Mouse (Mus musculus) forelimb bud, embryonic 11.5 days (tissue): ENCODE measurements at regions not wholly inside any gene's neighbourhood (a gene's known extent, or its start where the extent isn't known, plus 50 kb on each side); places are given as distances from the start of the nearest gene placed in this dataset.
"Not testable (repeated sequence)": the region's sequence is repeated elsewhere in the genome, so short reads cannot be mapped to it uniquely, and the experiment has no call there.

Source experiments
- DNase-seq: peaks from one replicate; pipeline ENCODE4 v3.0.0-alpha.2; 2012; ENCODE audit warnings: low read depth, low spot score

DNA sequence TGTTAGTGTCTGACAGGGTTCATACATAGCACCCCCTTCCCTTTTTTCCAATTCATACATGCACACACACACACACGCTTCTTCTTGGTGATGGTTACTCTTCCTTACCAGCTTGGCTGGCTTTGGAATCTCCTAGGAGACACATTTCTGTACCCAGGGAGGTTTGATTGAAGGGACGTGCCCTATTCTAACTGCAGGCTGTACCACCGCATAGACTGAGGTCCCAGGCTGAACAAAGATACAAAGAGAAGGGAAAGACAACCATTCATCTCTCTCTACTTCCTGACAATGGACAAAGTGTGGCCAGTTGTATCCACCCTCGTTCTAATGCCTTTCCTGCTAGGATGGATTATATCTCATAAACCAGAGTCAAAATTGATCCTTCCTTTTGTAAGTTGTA lies 100.0 kb downstream of the Raet1d start:
- DNase-seq, result not testable (repeated sequence)

DNA sequence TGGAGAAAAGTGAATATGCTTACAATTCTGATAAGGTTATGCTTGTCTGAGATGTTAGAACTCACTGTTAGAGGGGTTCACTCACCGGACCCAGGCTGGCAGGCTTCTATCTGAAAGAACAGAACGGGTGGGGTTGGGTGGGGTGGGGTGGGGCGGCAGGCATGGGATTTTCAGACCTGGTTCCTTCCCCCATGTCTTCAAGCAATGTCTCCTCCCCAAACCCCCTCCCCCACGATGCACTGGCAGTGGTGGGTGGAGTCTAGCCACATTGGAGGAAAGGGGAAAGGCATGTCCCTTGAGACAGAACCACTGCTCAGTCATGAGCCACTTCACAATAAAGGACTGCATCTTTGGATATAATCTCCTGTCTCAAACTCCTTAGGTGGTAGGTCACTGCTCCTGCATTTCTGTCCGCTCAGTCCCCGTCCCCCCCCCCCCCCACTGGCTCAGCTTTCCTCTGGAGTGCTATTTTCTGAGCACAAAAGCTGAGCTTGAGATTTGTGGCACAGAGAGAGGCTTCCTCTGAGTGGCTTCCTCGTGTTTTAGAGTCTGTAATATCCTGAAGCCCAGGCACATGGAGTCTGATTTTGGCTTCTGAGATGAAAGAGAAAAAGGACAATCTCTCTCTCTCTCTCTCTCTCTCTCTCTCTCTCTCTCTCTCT lies 100.6 kb downstream of the Raet1d start:
- not testable (repeated sequence) for DNase-seq

DNA sequence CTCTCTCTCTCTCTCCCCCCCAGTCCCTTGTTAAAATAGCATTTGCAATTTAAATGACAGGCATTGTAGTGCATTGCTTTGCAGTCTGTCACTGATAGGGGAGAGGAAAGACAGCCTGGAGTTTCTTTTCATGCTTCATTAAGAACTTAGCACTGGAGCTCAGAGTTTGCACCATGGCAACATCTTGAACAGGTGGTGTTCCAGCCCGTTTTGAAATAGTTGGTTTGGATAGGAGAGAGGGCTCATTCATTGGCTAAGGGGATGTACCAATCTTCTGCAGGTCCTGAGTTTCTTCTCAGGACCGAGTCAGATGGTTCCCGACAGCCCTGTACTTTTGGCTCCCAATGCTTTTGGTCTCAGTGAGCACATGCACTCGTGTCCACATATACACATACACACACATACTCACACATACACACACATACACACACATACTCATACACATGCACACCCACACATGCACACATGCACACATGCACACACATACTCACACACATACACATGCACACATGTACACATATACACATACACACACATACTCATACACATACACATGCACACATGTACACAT lies 101.2 kb downstream of the Raet1d start:
- DNase-seq, result not testable (repeated sequence)

DNA sequence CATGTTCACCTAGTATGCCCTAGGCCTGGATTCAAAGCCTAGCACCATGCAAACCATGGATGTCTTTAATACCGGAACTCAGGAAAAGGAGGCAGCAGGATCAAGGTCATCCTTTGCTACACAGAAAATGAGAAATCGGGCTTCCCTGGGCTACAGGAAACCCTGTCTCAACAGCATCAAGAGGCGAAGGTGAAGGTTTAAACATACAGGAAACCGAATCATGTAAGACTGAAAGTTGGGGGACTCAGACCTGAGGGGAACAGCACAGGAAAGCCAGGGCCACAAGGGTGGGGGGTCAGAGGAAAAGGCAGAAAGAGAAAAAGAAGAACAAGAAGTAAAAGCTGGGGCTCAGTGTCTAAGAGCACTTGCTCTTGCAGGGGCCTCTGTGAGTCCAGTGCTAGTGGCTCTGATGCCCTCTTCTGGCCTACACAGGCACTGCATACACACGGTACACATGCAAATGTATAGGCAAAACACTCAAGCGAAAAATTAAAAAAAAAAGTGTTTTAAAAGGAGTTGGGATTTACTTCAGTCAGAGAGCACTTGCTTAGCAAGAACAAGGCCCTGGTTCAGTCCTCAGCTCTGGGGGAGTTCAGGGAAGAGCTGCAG lies 111.5 kb downstream of the Raet1d start:
- not testable (repeated sequence) for DNase-seq

DNA sequence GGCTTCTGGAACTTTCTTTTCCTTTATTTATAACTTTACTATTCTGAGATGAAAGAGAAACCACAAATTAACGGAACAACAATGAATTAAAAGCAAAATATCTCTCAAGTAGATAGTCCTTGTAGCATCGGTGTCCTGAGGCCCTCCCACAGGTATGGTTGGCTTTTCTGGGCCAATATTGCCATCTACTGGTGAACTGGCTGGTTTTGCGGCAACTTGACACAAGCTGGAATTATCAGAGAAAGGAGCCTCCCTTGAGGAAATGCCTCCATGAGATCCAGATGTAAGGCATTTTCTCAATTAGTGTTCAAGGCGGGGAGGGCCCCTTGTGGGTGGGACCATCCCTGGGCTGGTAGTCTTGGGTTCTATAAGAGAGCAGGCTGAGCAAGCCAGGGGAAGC lies 119.5 kb downstream of the Raet1d start:
- DNase-seq, result peak; percentile 45

DNA sequence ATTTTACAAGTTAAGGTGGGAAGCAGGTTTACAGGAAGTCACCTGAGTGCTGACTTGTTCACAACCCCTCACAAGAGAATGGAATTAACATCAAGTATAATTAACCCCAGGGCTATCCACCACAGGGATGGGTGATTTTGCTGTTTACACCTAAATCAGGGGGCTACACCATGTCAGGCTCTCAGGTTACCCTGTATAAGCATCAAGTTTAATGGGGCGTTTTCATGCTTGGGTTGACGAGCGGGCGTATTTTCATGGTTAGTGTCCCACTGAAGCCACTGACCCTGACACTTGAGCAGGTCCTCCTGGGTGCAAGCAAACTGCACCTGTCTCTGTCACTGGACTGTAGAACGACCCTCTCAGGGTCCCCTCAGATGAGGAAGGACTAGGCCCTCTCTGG lies 126.7 kb downstream of the Raet1d start:
- DNase-seq, result not testable (repeated sequence)

DNA sequence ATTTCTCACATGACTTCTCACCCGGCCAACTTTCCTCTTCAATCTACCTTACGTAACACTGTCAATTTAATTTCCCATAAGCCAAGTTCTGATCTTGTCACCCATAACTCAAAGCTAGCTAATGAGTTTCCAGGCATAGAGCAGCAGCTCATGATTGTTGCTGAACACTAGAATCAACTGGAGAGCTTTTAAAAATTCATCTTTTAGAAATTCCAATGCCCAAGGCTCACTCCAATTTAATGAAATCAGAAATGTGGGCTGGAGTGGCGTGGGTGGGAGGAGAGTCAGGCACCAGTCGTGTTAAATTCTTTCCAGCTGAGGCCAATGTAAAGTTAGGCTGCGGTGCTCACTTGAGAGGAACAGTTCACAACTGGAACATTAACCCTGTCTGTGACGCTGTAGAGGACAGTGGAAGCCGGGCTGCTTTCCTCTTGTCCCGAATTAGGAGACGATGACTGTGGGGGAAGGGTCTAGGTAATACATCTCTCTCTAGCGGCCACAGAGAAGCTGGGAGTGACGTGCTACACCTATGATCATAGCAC lies 131.5 kb downstream of the Raet1d start:
- not testable (repeated sequence) for DNase-seq

DNA sequence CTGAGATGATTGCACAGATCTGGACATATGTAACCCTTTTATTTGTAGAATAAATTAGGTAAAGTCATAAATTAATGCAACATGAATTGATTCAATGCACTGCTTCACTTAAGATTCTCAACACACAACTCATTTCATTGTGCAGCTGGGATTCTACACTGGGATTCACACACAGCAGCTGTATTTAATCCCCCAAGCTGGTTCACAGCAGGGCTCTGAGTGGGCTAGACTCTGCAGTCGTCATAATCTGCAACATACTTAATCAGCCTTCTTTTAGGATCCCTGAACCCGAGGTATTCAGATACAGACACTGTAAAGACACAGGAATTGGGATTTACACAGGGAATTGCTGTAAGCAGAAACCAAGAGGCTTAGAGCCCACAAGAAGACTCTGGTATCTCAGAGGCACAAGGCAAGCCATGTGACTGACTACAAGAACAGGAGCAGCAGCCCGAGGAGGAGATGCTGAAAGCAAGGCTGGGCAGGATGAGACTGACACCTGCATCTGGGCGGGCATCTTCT lies 135.7 kb downstream of the Raet1d start:
- no peak for DNase-seq
